Mouse (Mus musculus): ENCODE results near the gene Tspan14.

The Tspan14 gene

DNA sequence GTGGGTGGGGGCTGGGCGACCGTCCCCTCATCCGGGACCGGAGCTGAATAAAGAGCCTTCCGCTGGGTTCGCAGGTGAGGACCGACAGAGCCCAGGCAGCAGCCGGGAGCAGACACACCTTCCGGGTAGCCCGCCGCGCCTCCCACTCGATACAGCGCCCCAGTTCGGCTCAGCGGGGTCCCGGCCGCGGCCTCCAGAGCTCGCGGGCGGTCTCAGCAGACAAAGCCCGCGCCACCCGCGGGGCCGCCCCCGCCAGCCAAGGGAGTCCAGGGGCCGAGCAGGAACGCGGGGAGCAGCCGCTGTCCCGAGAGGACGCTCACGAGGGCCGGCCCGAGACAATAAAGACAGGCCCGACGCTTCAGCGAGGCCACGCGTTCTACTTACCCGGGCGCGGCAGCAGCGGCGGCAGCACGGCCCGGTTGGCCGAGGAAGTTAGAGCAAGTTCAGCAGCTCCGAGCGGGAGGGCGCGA is at the start of gene Tspan14:
Gene Tspan14, minus strand, starts transcription at position 416 of the 470 bp plus-strand sequence.
- in situ Hi-C loops (cut with MboI), result loop anchor here (5.0 kb wide), 1 partner anchor 39 kb away; no protein-coding TSS in a partner anchor

DNA sequence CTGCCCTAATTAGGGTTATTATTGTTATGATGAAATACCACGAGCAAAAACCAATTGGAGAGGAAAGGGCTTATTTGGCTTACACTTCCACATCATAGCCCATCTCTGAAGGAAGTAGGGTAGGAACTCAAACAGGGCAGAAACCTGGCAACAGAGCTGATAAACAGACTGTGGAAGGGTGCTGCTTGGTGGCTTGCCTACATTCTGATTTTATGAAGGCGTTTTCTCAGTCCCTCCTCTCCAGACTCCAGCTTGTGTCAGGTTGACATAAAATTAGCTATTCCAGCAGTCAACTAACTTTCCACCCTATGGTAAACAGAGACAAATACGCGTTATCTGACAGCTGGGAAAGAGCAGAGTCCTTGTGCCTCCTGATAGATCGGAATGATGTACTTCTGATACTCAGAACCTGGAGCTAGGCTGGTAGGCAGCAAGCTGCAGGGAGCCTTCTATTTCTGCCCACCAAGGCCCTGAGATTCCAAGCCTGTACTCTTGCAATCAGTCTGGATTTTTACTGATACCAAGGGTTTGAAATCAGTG is 48.2 kb upstream of the Tspan14 start:
- in situ Hi-C loops (cut with MboI), result no loop called here

DNA sequence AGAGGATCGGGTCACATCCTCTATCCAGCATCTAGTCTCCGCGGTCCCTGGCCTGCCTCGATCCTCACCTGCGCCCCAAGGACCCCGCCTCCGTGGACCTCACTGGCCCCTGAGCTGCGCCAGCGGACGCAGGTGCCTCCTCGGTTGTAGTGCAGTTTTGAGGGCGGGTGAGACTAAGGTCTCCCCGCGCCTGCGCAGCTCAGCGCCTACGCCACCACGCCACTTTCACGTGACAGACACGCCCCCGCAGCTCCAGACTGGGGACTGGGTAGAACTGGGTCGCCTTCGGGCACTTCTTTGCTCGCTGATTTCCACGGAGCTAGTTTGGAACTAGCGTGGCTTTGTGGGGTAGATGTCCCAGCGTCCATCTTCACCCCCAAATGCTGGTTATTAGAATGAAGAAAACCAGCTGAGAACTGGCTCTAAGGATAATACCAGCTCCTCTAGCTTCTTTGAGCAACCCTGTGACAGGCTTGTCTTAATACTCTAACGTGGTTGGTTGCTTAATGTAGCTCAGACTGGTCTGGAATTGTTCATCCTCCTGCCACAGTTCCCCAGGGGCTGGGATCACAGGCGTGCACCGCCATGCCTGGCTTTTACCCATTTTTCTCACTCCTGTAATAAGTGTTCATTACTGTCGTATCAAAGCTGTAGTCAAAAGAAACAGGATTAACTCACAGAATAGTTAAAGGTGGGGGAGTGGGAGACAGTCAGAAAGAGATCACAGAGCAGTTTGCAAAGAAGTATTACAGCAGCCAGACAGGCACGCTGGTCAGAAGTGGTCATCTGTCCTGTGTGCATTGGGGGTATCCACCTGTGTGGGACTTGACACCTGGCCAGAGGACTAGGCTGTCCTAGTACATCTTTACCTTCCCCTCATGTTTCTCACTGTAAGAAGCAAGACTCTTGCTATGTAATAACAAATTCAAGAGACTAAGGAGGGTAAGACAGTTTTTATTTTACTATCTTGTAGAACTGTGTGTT is 47.3 kb upstream of the Tspan14 start, which contains the start of gene Fam213a:
Gene Fam213a, minus strand, starts transcription at position 159 of the 984 bp plus-strand sequence.
- in situ Hi-C loops (cut with MboI), result no loop called here

DNA sequence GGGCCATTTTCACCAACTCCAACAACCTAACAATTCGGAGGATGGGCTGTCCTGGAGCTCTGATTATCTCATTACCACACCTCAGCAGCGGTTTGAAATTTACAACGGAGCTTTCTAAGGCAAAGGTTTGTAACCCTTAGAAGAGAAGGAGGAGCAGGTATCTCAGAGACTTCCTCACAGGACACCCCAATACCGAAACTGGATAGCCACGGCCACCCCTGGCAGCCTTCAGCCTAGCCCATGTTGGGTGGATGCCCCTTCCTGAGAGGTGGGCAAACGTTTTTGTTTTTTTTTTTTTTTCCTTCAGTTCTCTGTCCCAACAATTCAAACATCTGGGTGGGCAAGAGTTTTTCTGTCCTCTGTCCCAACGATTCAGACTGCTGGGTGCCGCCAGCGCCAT is 46.5 kb upstream of the Tspan14 start:
- in situ Hi-C loops (cut with MboI), result no loop called here

DNA sequence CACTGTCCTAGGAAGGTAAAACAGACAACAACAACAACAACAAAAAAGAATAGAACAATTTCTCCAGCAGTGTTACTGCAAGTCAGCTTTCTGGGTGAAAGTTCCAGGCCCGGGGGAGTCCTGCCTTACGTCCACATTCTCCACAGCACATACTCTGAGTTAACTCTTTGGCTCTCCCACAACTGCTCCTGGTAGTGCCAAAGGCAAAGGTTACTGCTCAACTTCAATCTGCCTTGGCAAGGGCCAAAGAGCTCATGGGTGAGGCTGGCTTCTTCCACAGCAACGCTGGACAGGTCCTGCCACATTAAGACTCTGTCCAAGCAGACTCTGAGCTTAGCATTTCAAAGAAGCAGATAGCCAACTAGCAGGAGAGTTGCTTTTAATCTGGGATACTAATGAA is 45.3 kb upstream of the Tspan14 start:
- in situ Hi-C loops (cut with MboI), result no loop called here

DNA sequence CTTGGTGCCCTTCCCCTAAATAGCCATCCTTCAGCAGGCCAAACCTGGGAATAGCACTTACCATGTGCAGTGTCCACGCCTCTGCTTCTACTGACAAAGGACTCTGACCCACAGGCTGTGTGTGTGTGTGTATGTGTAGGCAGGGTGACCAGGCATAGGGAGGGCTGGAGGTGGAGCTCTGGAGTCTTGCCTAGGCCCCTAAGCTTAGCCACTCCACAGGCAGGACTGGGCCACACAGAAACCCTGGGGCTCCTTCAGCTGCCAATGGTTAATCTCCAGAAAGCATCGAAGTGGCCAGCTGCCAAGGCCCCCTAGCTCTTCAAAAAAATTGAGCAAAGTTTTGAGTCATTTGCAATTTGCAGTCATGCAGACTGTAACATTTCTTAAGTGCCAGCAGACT is 41.5 kb upstream of the Tspan14 start:
- in situ Hi-C loops (cut with MboI), result no loop called here

DNA sequence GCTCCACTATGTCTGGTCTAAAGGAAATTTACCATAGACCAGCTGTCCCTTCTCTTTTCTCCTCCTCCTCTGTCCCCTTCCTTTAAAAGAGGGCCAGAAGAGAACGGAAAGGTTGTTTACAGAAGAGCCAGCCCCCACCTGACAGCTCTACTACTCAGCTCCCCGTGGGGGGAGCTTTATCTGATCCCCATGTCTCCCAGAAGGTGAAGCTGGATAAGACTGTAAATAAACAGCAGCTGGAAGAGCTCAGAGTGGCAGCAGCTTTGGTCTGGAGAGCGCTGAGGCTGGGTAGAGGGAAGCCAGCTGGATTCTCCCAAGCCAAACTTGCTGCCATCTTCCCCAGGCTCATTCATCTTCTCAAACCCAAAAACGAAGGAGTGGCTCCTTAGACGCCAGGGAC is 41.0 kb upstream of the Tspan14 start:
- in situ Hi-C loops (cut with MboI), result no loop called here

DNA sequence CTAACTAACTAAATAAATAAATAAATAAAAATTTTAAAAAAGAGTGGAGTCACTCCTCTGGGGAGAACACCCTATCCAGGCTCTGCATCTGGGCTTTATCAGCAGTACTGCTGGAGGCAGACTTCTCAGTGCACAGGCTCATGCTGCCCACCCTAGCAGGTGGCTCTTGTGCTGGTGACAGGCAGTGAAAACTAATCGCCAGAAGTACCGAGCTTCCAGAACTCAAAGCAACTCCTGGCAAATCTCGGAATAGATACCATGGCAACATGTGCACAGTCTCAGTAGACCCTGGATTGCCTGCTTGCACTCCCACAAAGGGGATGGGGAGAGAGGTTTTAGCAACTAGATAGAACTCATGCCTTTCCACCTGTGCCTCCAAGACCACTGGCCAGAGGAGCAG is 40.3 kb upstream of the Tspan14 start:
- in situ Hi-C loops (cut with MboI), result no loop called here

DNA sequence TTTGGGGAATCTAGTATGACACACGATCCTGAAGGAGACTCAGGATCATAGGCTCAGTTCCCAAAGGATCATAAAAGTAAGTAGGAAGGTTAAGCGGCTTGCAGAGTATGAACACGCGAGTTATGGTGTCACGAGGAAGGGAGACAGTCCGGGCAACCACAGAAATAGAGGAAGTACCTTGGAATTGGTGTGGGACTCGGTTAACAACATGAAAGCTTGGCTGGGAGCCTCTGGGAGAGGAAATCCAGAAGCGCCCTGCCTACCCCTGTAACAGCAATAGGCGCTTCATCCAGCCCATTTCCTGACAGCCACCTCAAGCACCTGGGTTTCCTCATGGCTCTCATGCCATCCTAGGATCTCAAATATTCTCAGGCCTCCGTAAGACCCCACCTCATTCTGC is 39.7 kb upstream of the Tspan14 start:
- in situ Hi-C loops (cut with MboI), result no loop called here

DNA sequence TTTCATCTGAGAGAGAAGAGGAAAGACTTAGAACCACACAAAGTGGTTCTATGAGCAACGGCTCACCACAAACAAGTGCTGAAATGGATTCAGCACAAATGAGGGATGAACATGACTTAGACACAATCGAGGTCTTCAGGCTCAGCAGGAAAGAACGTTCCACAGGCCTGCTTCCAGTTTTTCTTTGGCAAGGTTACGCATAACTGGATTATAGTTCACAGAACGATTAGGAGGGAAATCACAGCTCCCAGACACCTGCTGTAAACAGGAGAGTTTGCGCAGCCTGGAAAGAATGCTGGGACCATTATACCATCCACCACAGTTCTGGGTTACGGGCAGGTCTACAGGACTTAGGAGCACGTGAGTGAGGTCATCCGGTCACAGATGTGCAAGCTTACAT is 39.1 kb upstream of the Tspan14 start:
- in situ Hi-C loops (cut with MboI), result no loop called here

DNA sequence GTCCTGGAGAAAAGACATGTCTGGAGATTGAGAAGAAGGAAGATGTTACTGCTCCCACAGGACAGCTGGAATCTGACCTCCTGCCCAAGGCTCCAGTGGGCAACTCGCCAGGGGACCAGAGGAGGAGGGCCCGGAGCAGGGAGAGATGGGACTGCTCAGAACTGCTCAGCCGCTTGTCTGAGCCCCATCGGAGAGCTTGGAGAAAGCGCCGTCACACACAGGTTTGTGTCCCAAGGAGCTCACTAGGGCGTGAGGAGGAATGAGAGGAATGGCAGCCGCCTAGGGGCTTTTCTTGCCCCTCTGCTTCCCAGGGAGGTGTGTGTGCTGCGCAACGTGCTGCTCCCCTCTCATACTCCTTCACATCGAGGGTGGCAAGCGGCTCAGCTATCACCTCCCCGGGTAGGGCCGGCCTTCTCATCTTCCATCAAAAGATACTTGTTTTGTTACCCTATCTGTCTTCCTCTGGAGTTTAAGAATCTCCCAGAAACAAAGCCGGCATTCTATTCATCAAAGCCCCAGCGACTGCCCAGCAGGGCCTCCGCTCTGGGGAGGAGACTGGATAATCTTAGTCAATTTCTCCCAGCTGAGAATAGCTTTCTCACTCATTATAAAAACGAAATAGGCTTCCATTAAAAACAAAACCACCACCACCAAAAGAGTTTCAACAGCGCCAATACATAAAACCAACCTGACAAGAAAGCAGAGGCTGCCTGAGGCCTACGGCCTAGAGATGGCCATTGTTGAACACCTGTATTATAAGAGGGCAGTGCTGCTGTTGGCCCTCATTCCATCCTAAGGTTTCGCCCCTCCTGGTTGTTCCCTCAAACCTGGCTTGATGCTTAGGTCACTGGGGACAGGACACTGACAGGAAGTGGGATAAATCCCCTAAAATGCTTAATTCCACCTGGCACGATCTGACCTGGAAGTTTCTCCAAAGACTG is 37.9 kb upstream of the Tspan14 start:
- in situ Hi-C loops (cut with MboI), result no loop called here

DNA sequence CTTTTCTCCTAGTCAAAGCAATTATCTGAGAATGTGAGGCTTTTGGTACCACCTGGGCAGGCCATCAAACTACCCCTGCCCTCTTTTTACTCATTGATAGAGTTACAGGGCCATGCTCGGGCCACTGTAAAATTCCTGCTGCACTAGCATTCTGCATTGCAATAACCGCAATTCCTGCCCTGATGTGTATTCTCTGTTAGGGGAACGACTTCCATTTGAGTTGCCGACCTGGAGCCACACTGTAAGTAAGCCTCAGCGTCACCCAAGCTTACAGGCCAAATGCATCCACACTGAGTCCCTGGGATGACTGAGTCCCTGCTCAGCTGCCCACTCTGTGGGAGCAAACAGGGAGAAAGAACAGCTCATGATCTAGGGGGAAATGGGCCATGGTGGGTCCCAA is 35.0 kb upstream of the Tspan14 start:
- in situ Hi-C loops (cut with MboI), result no loop called here

DNA sequence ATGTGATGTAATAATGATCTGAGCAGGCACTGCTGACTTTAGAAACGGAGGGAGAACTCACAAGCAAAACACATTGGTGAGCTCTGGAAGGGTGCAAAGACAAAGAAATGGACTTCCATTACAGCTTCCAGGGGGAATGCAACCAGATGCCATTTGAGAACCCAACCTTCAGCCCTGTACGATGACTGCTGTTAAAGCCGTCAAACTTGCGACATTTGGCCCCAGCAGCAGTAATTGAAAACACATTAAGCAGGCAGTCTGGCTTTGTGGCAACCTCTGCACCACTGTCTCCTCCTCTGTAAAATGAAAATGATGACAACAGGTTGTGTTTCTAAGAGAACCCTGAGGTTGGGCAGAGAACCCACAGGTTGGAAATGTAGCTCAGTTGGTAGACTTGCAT is 34.2 kb upstream of the Tspan14 start:
- in situ Hi-C loops (cut with MboI), result no loop called here

DNA sequence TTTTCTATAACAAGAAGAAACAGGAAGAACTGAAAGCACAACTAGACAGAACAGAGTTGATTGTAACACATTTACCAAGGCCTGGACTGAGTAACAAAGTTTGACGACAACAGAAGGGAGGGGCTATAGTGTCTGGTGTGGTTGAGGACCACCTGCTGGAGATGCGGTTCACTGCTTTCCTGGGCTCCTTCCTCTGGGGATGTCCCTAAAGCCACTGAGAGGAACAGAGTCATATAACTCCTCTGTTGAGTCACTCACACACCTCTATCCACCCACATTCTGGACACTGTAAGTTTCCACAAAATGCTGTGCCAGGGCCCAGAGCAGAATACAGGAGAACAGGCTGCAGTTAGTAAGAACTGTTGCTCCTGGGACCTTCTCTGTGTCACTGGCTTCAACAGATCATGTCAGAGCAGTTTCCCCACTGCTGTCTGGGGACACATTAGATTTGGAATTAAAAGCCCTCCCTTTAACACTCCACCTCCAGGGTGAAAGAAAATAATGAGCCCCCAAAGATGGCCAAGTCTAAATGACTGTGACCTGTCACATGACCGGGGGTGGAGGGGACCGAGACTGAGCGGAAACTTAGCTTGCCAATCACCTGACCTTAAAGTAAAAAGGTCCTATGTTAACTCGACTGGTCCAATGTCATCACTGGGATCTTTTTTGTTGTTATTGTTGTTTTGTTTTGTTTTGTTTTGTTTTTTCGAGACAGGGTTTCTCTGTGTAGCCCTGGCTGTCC is 33.5 kb upstream of the Tspan14 start:
- in situ Hi-C loops (cut with MboI), result no loop called here

DNA sequence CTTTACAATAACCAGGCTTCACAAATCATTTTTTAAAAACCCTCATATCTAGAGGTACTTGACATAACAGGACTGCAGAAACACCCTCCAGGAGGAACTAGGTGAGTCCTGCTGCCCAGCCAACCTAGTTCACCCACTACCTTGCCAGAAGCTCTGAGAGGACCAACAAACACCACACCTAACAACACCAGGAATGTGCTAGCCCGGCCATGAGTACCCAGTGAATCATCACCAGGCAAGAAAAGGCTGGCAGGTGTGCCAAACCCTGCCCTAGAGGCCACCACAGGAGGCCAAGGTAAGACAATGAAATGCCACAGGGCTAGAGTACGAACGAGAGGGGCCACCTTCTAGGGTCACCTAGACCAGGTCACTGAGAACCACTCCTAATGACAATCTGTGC is 29.6 kb upstream of the Tspan14 start:
- in situ Hi-C loops (cut with MboI), result no loop called here

DNA sequence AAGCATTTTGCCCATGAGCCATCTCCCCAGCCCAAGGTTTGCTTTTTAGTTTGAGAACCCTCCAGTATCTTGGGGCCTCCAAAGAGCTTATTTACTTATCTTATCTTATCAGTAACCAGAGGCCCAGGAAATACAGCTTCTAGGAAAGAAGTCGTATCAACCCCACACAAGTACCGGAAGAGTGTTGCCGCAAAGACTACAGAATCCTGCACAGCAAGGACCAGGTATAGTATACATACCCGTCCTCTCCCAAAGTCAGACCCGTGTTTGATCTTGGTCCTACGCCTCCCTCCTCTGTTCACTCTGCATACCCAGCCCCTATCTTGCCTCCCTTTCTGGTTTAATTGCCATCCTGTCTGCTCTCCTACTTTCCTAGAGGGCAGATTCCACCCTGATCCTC is 25.9 kb upstream of the Tspan14 start:
- in situ Hi-C loops (cut with MboI), result no loop called here

DNA sequence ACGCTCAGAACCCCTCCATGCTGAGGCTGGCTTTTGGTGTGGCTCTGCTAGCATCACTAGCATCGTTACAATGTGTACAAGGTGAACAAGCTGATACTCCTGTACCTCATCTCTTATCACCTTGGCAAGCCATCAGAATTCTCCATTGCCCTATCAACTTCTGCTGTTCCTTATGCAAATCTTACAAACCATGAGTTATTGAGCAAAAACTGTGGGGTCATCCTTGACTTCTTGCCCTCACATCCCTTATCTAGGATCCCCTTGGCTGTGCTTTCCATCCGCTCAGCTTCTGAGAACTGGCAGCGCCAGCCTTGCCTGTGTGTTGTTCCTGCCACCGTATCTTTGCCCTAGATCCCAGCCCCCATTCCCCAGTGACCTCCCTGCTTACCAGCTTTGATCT is 22.2 kb upstream of the Tspan14 start:
- in situ Hi-C loops (cut with MboI), result no loop called here

DNA sequence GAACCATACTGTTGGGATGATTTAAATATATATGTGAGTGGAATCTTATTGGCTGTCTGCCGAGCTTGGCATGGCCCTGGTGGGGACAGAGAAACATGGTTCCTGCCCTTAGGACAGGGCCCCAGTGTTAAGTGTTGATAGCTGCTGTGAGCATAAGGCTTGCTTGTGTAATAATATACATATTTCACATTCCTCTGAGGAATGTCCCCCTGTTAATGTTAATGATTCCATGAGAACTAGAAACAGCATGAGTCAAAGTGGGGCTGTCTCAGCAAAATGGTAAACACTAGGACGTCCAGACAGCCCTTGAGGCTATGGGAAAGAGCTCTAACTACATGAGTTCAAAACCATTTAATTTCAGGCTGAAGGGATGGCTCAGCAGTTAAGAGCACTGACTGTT is 20.6 kb upstream of the Tspan14 start:
- in situ Hi-C loops (cut with MboI), result no loop called here

DNA sequence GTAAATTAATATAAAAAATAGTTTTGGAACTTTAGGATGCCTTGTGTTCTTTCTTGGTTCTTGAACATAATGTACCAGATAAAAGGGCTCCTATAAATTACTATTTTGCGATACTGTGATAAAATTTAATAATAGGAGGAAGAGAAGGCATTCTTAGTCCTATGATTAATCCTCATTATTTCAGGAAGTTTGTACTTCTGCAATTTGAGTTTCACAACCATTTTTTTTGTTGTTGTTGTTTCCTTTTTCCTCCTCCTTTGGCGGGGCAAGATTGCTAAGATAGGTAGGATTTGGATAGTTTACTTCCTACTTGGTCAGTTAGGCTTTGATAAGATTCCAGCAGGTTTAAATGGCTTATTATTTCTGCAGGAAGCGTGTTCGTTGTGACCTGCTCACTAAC is 19.0 kb upstream of the Tspan14 start:
- in situ Hi-C loops (cut with MboI), result no loop called here

DNA sequence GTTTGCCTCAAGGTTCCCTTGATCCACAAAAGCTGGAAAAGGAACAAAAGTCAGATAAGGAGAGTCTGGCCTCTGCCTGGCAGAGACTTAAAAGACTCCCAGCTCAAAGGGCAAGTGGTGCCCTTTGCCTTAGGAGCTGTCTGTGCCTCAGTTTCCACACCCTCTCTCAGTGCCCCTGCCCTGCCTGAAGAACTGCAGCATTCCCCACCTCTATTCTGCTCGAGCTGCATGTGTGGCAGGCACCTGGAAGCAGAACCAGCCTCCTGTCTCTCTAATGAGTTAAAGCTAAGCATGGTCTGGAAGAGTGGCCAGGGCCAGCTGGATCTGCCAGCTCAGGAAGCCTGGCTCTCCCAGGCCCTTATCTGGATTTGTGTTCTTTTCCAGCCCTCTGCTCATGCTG is 13.1 kb upstream of the Tspan14 start:
- in situ Hi-C loops (cut with MboI), result loop anchor here (5.0 kb wide), 1 partner anchor 53 kb away; no protein-coding TSS in a partner anchor

DNA sequence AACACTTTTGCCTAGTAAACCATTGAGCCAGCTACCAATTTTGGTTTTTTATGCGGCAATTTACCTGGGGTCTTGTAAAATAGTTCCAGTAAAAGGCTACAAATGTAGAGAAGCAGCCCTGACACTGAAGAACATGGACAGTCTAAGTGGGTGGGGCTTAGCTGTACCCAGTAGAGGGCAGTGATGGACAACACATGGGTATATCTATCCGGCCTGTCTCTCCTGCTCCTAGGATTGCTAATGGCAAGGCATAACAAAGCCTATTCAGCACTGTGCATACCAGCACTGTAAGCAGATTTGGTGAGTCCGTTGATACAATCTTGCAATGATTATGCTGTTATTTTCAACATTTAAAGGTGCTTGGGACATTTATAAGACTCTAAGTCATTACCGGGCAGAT is 12.4 kb upstream of the Tspan14 start:
- in situ Hi-C loops (cut with MboI), result loop anchor here (5.0 kb wide), 1 partner anchor 53 kb away; no protein-coding TSS in a partner anchor
